Mouse (Mus musculus) hindbrain, embryonic 15.5 days (tissue): ENCODE measurements around the gene Gm11042. TPM values are rescaled to one million over a fixed set of nuclear protein-coding genes. Genes with fewer than 3 reads are reported as not detected.

Experiments
- ATAC-seq: fragments of 200-750 bp; cut with Nextera tagmentation; 2 replicates; pipeline ENCODE4 v1.8.0; 2017; ENCODE audit warnings: low read depth, moderate number of reproducible peaks, moderate TSS enrichment; ENCODE audit not compliant: low FRiP score
- H3K27ac ChIP-seq: fragments of 300-500 bp; sonication (generic); replicated peaks from 2 replicates; pipeline ENCODE4 v1.5.1; 2015; ENCODE audit warnings: mild to moderate bottlenecking, inconsistent platforms
- H3K27me3 ChIP-seq: fragments of 300-500 bp; sonication (generic); 2 replicates; pipeline ENCODE4 v1.6.1; 2015; ENCODE audit warnings: control low read depth, inconsistent platforms
- H3K36me3 ChIP-seq: fragments of 300-500 bp; sonication (generic); 2 replicates; pipeline ENCODE4 v1.6.1; 2015; ENCODE audit warnings: control low read depth, inconsistent platforms
- H3K4me1 ChIP-seq: fragments of 300-500 bp; sonication (generic); replicated peaks from 2 replicates; pipeline ENCODE4 v1.6.1; 2015; ENCODE audit warnings: control low read depth, inconsistent platforms
- H3K4me2 ChIP-seq: fragments of 300-500 bp; sonication (generic); 2 replicates; pipeline ENCODE4 v1.6.1; 2015; ENCODE audit warnings: moderate library complexity, mild to moderate bottlenecking, inconsistent platforms
- H3K4me3 ChIP-seq: fragments of 300-500 bp; sonication (generic); 2 replicates; pipeline ENCODE4 v1.5.1; 2015; ENCODE audit warnings: mild to moderate bottlenecking, inconsistent platforms
- H3K9ac ChIP-seq: fragments of 300-500 bp; sonication (generic); 2 replicates; pipeline ENCODE4 v1.6.1; 2015; ENCODE audit warnings: inconsistent platforms
- H3K9me3 ChIP-seq: fragments of 300-500 bp; sonication (generic); 2 replicates; pipeline ENCODE4 v1.6.1; 2016; ENCODE audit warnings: control low read depth, inconsistent platforms
- whole genome bisulfite sequencing: fragments of 180-500 bp; shearing (Covaris S2); methylation state at CpG from one replicate; pipeline ENCODE4 v1.1.7; 2015; 5-methylcytosine and 5-hydroxymethylcytosine counted together
- polyA plus RNA-seq: library from polyadenylated mRNA; unstranded; fragments of >200 nt; fragmentation: Nextera tagmentation; extraction: Ambion mirVana; gene quantifications from 2 replicates; pipeline ENCODE4 v1.2.1, GENCODE M21; 2015

Gene Gm11042
- polyA plus RNA-seq, 1 experiment from 2014 or later, result not detected

DNA sequence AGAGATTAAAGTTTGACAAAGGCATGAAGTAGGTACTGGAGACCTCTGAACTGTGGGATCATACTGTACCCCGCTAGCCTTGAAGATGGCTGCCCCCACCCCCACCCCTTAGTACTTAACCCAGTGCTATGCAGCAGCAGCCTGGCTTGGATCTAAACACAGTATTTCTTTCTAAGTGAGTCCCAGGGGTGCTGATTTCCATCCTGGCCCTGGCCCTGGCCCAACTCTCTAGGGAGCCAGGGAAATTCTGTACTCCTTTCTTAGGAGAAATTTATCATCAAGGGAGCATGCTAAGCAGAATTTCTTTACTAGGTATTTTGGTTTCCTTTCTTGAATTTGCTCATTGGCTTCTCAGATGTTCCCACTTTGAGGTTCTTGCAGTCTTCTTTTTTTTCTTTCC is 33.3 kb downstream of the Gm11042 start:
- no peak overlapping the region for H3K4me2 ChIP-seq
- no peak overlapping the region for H3K27ac ChIP-seq
- no peak overlapping the region for H3K4me3 ChIP-seq
- 77% methylated on average over 1 of the region's 1 CpGs for WGBS
- H3K36me3 ChIP-seq, result no peaks in the 10 kb centered on the region
- ATAC-seq, result no peak
- peaks cover 21% of the 10 kb centered on the region for H3K4me1 ChIP-seq
- H3K9me3 ChIP-seq, result no peaks in the 10 kb centered on the region
- H3K9ac ChIP-seq, result no peak overlapping the region
- 0 out of 2 replicates have a peak, but pooled peaks cover 4% of the 10 kb centered on the region for H3K27me3 ChIP-seq

DNA sequence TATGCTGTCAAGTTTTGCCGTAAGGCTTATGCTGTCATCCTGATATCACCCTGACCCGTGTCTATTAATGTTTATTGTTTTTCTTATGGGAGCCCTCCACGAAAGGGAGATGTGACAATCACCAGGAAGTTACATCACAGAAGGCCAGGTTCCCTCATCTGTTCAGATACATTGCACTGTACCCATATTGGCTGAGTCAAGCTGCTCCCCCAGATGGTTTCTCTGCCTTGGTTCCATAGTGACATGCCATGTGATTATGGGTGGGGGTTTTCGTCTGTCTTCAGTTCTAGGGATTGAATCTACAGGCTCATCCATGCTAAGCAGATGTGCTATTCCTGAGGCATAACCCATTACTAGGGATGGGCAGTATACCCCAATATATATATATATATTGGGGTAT is 34.8 kb downstream of the Gm11042 start:
- H3K27me3 ChIP-seq, result 0 out of 2 replicates have a peak, but pooled peaks cover 4% of the 10 kb centered on the region
- no peak overlapping the region for H3K9ac ChIP-seq
- H3K27ac ChIP-seq, result no peak overlapping the region
- H3K9me3 ChIP-seq, result no peaks in the 10 kb centered on the region
- no peaks in the 10 kb centered on the region for H3K36me3 ChIP-seq
- H3K4me1 ChIP-seq, result peaks cover 21% of the 10 kb centered on the region
- H3K4me3 ChIP-seq, result no peak overlapping the region
- WGBS, result 88% methylated on average over 4 of the region's 4 CpGs
- ATAC-seq, result no peak
- H3K4me2 ChIP-seq, result no peak overlapping the region

- no peak overlapping the region for H3K27ac ChIP-seq
- ATAC-seq, result no peak
- no peaks in the 10 kb centered on the region for H3K9me3 ChIP-seq
- no peak overlapping the region for H3K4me2 ChIP-seq
- H3K27me3 ChIP-seq, result no peaks in the 10 kb centered on the region
- H3K9ac ChIP-seq, result no peak overlapping the region
- WGBS, result 86% methylated on average over 5 of the region's 5 CpGs
- H3K4me1 ChIP-seq, result no peaks in the 10 kb centered on the region
- no peak overlapping the region for H3K4me3 ChIP-seq
- no peaks in the 10 kb centered on the region for H3K36me3 ChIP-seq
Observed at GRCm38 (mm10) chr12:74277265-74277664, 38.9 kb downstream of the Gm11042 start.

GRCm38 (mm10) chr12:74272545-74272944 is 43.6 kb downstream of the Gm11042 start:
- Histone ChIP-seq H3K4me3 (no peak overlapping the region), H3K36me3 (no peaks in the 10 kb centered on the region), H3K4me2 (no peak overlapping the region), H3K9me3 (no peaks in the 10 kb centered on the region), H3K9ac (no peak overlapping the region), H3K27me3 (no peaks in the 10 kb centered on the region), H3K4me1 (no peaks in the 10 kb centered on the region), H3K27ac (no peak overlapping the region)
- 81% methylated on average over 17 of the region's 17 CpGs for WGBS
- ATAC-seq, result no peak

- no peaks in the 10 kb centered on the region for H3K4me1 ChIP-seq
- WGBS, result 58% methylated on average over 15 of the region's 15 CpGs
- H3K9ac ChIP-seq, result no peak overlapping the region
- H3K4me3 ChIP-seq, result no peak overlapping the region
- no peak overlapping the region for H3K27ac ChIP-seq
- peaks cover 9% of the 10 kb centered on the region for H3K36me3 ChIP-seq
- no peaks in the 10 kb centered on the region for H3K9me3 ChIP-seq
- ATAC-seq, result no peak
- no peaks in the 10 kb centered on the region for H3K27me3 ChIP-seq
- H3K4me2 ChIP-seq, result no peak overlapping the region
Observed at GRCm38 (mm10) chr12:74268644-74269285, 47.4 kb downstream of the Gm11042 start.

- no peak overlapping the region for H3K4me3 ChIP-seq
- 96% methylated on average over 4 of the region's 4 CpGs for WGBS
- H3K9ac ChIP-seq, result no peak overlapping the region
- H3K27me3 ChIP-seq, result no peaks in the 10 kb centered on the region
- ATAC-seq, result no peak
- no peaks in the 10 kb centered on the region for H3K4me1 ChIP-seq
- H3K4me2 ChIP-seq, result no peak overlapping the region
- H3K27ac ChIP-seq, result no peak overlapping the region
- H3K36me3 ChIP-seq, result peaks cover 9% of the 10 kb centered on the region
- H3K9me3 ChIP-seq, result no peaks in the 10 kb centered on the region
Observed at GRCm38 (mm10) chr12:74267049-74267448, 49.1 kb downstream of the Gm11042 start.
